Mouse (Mus musculus): ENCODE measurements around the gene Pqlc3. TPM values are rescaled to one million over a fixed set of nuclear protein-coding genes. Genes with fewer than 3 reads are reported as not detected.

The Pqlc3 gene
- total RNA-seq (2023): 12.0 TPM

DNA sequence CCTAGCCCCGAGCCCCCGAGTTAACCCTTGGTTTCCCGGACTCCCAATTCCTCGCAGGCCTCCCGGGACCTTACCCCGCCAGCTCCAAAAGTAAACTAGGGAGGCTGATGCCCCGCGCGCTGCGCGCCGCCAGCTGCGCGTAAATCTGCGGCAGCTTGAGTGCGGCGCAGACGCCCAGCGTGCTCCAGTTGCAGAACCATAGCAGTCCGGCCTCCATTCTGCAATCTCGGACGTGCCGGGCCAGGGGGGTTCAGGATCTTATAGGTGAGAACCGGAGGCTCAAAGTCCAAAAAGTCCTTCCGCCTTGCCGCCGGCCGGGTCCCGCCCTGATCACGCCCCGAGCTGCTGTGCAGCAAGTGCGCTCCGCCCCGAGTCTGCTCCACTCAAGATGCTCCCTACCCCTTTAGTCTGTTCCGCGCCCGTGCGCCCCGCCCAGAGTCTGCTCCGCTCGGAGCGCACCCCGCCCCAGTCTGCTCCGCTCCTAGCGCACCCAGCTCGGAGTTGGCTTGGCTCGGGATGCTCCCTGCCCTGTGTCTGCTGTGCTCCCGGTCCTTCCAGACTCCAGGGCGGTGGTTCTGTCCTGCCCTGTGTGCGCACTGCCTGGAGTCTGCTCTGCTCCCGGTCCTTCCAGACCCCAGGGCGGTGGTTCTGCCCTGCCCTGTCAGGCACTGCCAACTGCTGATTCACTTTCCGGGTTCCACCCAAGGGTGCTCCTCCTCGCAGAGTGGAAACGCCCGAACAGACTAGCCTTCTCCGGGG is at the start of gene Pqlc3:
Gene Pqlc3 (minus strand): TSS at position 670 of the 759 bp plus-strand sequence.

DNA sequence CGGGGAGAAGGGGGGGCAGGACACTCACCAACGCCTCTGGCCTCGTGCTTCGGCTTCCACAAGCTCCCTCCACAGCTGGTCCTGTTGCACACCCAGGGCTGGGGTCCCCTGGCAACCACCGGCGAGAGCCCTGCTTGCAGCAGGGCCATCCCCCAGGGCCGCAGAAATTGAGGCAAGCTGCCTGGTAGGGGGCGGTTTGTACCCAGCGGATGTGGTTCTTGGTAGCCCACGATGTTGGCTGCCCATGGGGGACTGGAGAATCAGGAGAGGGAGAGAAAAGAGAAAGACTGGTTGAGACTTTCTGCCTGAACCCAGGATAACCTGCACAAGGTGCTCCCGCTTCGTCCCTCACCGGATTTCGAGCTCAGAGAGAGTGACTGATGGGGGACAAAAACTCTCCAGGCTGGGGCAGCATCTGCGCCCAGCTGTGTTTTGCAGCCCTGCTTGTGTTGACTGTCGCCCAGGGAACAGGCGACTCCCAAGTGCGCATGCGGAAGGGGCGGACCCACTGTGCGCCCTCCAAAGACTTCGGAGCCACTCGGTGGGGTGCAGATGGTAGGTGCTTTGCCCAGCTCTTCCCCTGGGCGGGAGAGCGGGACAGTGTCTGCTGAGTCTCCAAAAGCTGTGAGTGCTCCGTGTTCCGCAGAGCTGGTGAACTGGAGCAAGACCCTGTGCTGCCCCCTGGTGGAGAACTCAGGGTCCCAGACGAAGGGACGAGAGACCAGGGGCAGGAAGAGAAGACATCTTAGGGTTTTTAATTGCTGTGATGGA is 11.1 kb upstream of the Pqlc3 start, which contains the start of gene 2410004P03Rik:
Gene 2410004P03Rik (minus strand): TSS at position 628 of the 771 bp plus-strand sequence.

Other genes with a start within 250 kb of the Pqlc3 start
- 0.37 TPM for gene Greb1, start 199.5 kb downstream of the Pqlc3 start, total RNA-seq (2023)
- gene E2f6, start 189.4 kb downstream of the Pqlc3 start, total RNA-seq (2023): 11.1 TPM
- gene Rock2, start 105.5 kb downstream of the Pqlc3 start, total RNA-seq (2023): 48.4 TPM
- gene 2410004P03Rik, start 11.3 kb upstream of the Pqlc3 start, total RNA-seq (2023): 0.61 TPM
- not detected for gene Kcnf1, start 176.5 kb upstream of the Pqlc3 start, total RNA-seq (2023)